Mouse (Mus musculus) liver, postnatal 0 days (tissue): ENCODE results near the gene Rangap1.

Experiments used
- CTCF ChIP-seq: sonication (generic); IDR thresholded peaks from 2 replicates; pipeline ENCODE4 v1.5.1; 2016; ENCODE audit warnings: antibody characterized with exemption, low read depth
- EP300 ChIP-seq: IDR thresholded peaks from 2 replicates; pipeline ENCODE4 v1.6.1; 2016; ENCODE audit warnings: antibody characterized with exemption, low read depth, mild to moderate bottlenecking

GRCm38 (mm10) chr15:81693366-81693966 is 51.9 kb downstream of the Rangap1 start:
- TF ChIP-seq CTCF (no peak), EP300 (no peak)
